Mouse (Mus musculus) embryo, embryonic 11.5 days (tissue): ENCODE measurements around the gene Olfr1231.

Experiments
- DNase-seq: peaks from one replicate; pipeline ENCODE4 v3.0.0-alpha.2; 2012; ENCODE audit warnings: low read depth, low spot score

Gene Olfr1231

GRCm38 (mm10) chr2:89306974-89307373, at the start of gene Olfr1231:
TSS of gene Olfr1231 (minus strand) at chr2:89307074.
- DNase-seq, result no peak

GRCm38 (mm10) chr2:89342298-89342697, 35.4 kb upstream of the Olfr1231 start, which contains the start of gene Olfr1233:
TSS of gene Olfr1233 (minus strand) at chr2:89342398.
- DNase-seq, result no peak

DNA sequence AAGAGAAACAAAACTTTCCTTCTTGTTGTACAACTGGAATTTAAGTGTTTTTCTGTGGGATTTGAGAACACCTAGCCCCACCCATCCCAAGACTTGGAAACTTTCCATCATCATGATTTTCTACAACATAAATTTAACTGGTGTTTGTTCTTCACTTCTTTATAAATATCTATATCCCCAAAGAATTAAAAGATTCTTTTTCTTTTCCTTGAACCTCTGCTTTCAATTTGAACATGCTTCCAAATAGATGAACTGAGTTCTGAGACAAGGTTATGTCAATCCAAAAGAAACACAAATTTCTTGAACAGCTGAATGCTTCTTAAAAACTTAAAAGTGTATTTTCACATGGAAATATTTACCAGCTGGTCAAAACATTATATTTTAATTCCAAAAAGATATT, 22.7 kb upstream of the Olfr1231 start, which contains the start of gene Olfr1232:
Gene Olfr1232 (minus strand): TSS at position 101 of the 400 bp plus-strand sequence.
- no peak for DNase-seq

DNA sequence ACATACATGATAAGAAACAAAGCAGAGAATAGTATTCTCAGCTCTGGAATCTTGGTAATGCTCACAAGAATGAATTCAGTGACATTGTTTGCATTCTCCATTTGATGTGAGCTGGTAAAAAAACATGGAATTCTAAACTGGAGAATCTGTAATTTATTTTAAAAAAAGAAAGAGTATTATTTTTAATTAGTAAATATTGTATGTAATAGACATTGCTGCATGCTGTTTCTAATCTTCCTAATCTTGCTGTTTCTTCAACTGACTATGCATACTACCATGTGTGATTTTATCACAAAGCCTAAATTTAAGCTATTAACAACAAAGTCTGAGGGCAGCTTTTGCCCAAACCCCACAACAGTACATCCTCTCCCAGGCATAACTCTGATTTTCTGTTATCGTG, 9.7 kb downstream of the Olfr1231 start, which contains the start of gene Olfr1230:
Gene Olfr1230 (minus strand): TSS at position 101 of the 400 bp plus-strand sequence.
- no peak for DNase-seq

DNA sequence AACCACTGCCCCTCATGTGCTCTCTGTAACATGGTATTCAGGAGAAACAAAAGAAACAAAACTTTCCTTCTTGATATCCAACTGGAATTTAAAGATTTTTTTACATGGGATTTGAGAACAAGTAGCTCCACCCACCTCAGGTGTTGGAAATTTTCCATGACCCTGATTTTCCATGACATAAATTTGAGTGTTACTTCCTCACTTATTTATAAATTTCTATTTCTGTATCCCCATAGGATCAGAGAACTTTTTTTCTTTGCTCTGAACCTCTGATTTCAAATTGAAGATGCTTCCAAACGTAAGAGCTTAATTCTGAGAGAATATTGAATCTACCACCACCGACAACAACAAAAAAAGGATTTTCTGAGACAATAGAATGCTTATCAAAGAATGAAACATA, 19.0 kb downstream of the Olfr1231 start, which contains the start of gene Olfr1229:
Gene Olfr1229 (minus strand): TSS at position 101 of the 400 bp plus-strand sequence.
- DNase-seq, result no peak

DNA sequence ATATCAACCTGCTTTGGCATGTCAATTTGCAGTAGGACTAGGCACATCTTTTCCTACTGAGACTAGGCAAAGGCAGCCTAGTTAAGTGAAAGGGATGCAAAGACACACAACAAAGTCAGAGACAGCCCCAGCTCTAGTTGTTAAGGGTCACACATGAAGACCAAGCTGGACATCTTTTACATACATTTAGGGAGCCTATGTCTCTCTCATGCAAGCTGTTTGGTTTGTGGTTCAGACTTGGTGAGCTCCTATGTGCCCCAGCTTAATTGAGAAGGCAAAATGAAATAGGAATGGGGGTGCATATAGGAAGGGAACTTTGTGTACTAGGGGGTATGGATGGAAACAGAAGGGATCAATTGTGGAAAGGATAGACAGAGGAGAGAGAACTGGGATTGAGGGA, 52.9 kb downstream of the Olfr1231 start, which contains the start of gene Olfr1228:
Gene Olfr1228 (minus strand): TSS at position 101 of the 400 bp plus-strand sequence.
- DNase-seq, result no peak
